Mouse (Mus musculus) stomach, postnatal 0 days (tissue): ENCODE measurements around the gene Lrrc8c.

Experiments used
- CTCF ChIP-seq: IDR thresholded peaks from 2 replicates; pipeline ENCODE4 v1.5.1; 2016; ENCODE audit warnings: antibody characterized with exemption, low read depth, mild to moderate bottlenecking, moderate library complexity
- EP300 ChIP-seq: optimal IDR thresholded peaks from 2 replicates; pipeline ENCODE3; 2016; ENCODE audit warnings: antibody characterized with exemption

GRCm38 (mm10) chr5:105526766-105527165 is 7.6 kb downstream of the Lrrc8c start:
- TF ChIP-seq CTCF (no peak), EP300 (no peak)
